Mouse (Mus musculus) liver, embryonic 14.5 days (tissue): ENCODE data around the gene Ccdc87. TPM values are rescaled to one million over a fixed set of nuclear protein-coding genes. Genes with fewer than 3 reads are reported as not detected.
"Not testable (repeated sequence)": the region's sequence is repeated elsewhere in the genome, so short reads cannot be mapped to it uniquely, and the experiment has no call there.

Experiments
- ATAC-seq: fragments of 200-750 bp; cut with Nextera tagmentation; 2 replicates; pipeline ENCODE4 v1.8.0; 2017; ENCODE audit warnings: moderate number of reproducible peaks, mild to moderate bottlenecking, moderate library complexity; ENCODE audit not compliant: insufficient read depth
- DNase-seq, 3 experiments: peaks; one replicate each; pipeline ENCODE4 v3.0.0-alpha.2; 2012 to 2013; ENCODE audit warnings: low read depth in 3 of 3, low spot score in 3 of 3
- H3K27ac ChIP-seq: fragments of 300-500 bp; sonication (generic); 2 replicates; pipeline ENCODE4 v1.5.1; 2014; ENCODE audit warnings: moderate library complexity, mild to moderate bottlenecking, control low read depth, inconsistent platforms
- H3K27me3 ChIP-seq: fragments of 300-500 bp; sonication (generic); 2 replicates; pipeline ENCODE4 v1.6.1; 2014; ENCODE audit warnings: mild to moderate bottlenecking, low read length, moderate library complexity; ENCODE audit not compliant: control insufficient read depth, insufficient read depth
- H3K36me3 ChIP-seq: fragments of 300-500 bp; sonication (generic); replicated peaks from 2 replicates; pipeline ENCODE4 v1.6.1; 2014; ENCODE audit warnings: low read depth; ENCODE audit not compliant: control insufficient read depth, insufficient read depth
- H3K4me1 ChIP-seq, 2 experiments: fragments of 200-500 bp in 1 of 2; fragments of 300-500 bp in 1 of 2; sonication (generic) in 1 of 2; replicated peaks; 2 replicates each; pipeline ENCODE4 v1.6.1; 2012 to 2014; ENCODE audit warnings: antibody characterized with exemption in 1 of 2, inconsistent platforms in 1 of 2, low read length in 1 of 2; ENCODE audit not compliant: control insufficient read depth in 2 of 2, insufficient read depth in 2 of 2
- H3K4me2 ChIP-seq: fragments of 300-500 bp; sonication (generic); 2 replicates; pipeline ENCODE4 v1.6.1; 2014; ENCODE audit warnings: low read depth, mild to moderate bottlenecking, control low read depth, moderate library complexity
- H3K4me3 ChIP-seq, 2 experiments: fragments of 200-500 bp in 1 of 2; fragments of 300-500 bp in 1 of 2; sonication (generic) in 1 of 2; 2 replicates each; pipeline ENCODE4 v1.5.1; 2012 to 2014; ENCODE audit warnings: low read depth in 2 of 2, low read length in 2 of 2, mild to moderate bottlenecking in 2 of 2, control low read depth in 1 of 2, inconsistent platforms in 1 of 2, moderate library complexity in 1 of 2; ENCODE audit not compliant: insufficient read depth in 1 of 2
- H3K9ac ChIP-seq: fragments of 300-500 bp; sonication (generic); replicated peaks from 2 replicates; pipeline ENCODE4 v1.6.1; 2014; ENCODE audit warnings: mild to moderate bottlenecking, control low read depth, moderate library complexity
- H3K9me3 ChIP-seq: fragments of 300-500 bp; sonication (generic); 2 replicates; pipeline ENCODE4 v1.6.1; 2016; ENCODE audit warnings: low read length, mixed read lengths; ENCODE audit not compliant: control insufficient read depth
- CTCF ChIP-seq: IDR thresholded peaks from 2 replicates; pipeline ENCODE4 v1.5.1; 2016; ENCODE audit warnings: antibody characterized with exemption, low read depth, control low read depth
- EP300 ChIP-seq: IDR thresholded peaks from 2 replicates; pipeline ENCODE4 v1.6.1; 2016; ENCODE audit warnings: antibody characterized with exemption, low read depth
- WGBS: fragments of 180-500 bp; shearing (Covaris S2); extraction: QIAGEN DNeasy Blood & Tissue Kit; methylation state at CpG from one replicate; pipeline ENCODE4 v1.1.7; 2014; ENCODE audit not compliant: insufficient replicate concordance; 5-methylcytosine and 5-hydroxymethylcytosine counted together
- polyA plus RNA-seq, 2 experiments: library from polyadenylated mRNA; depleted of rRNA in 1 of 2; stranded (reverse) in 1 of 2; unstranded in 1 of 2; fragments of >200 nt; fragmentation: Nextera tagmentation in 1 of 2; extraction: Ambion mirVana in 1 of 2; gene quantifications; 2 replicates each; pipeline versions ENCODE4 v1.2.1 to v1.2.3; 2012 to 2014

Gene Ccdc87
- polyA plus RNA-seq, 2 experiments: 0.01 TPM; not detected in 1

DNA sequence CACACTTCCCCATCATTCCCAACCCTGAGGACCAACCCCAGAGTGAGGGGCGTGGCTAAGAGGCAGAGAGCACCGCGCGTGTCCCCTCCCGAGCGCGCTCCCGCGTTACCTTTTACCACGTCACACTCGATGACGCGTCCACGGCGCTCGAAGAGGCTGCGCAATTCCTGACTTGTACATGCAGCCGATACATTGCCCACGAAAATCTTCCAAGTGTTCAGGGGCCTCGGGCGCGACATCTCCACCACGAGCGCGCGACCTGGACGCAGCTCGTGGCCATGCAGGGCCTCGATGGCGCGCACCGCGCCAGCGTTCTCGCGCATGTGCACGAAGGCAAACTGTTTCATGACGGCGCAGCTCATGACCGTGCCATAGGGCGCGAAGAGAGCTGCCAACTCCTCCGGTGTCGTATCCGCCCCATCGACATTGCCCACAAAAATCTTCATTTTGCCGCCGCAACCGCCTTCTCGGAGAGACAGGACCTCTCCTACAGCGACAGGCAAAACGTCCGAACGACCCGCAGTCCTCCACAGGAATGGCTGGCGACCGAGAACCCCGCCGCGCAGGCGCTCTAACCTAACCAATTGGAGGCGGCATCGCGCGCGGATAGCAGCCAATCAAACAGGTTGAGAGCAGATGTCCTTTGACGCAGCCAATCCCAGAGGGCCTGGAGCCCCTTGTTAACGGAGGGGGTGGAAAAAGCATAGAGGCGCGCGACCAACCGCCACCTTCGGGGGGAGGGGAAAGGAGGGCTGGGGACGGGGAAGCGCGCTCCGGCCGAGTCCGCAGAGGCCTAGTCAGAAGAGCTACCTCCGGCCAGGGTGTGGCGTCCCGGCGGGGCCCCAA lies 27.9 kb upstream of the Ccdc87 start, which contains the start of the genes Gm21992 and Rbm14:
TSS of gene Gm21992 (minus strand) at position 550 of the 846 bp plus-strand sequence.
TSS of gene Rbm14 (minus strand) at position 572 of the 846 bp plus-strand sequence.
- peaks cover 6% of the 10 kb centered on the region; the same call in 1 of the 2 replicates for H3K36me3 ChIP-seq
- peaks cover 14 to 20% of the 10 kb centered on the region in 2 experiments for H3K4me1 ChIP-seq
- peak within 1 kb of the TSS; percentile 74 to 83 for H3K4me3 ChIP-seq
- H3K4me2 ChIP-seq: peak within 1 kb of the TSS; percentile 99
- peak within 1 kb of the TSS; percentile 87 for H3K9ac ChIP-seq
- DNase-seq: peak; percentile 98 to 99 (median 99)
- peak; percentile 97 for ATAC-seq
- peak within 1 kb of the TSS; percentile 92 for H3K27ac ChIP-seq
- under 1% methylated on average over 83 of the region's 83 CpGs for WGBS
- no peaks in the 10 kb centered on the region for H3K27me3 ChIP-seq
- H3K9me3 ChIP-seq: no peaks in the 10 kb centered on the region
- TF ChIP-seq EP300: peak; percentile 39; the same call in 1 of the 2 replicates
- peak; percentile 26 for TF ChIP-seq CTCF

DNA sequence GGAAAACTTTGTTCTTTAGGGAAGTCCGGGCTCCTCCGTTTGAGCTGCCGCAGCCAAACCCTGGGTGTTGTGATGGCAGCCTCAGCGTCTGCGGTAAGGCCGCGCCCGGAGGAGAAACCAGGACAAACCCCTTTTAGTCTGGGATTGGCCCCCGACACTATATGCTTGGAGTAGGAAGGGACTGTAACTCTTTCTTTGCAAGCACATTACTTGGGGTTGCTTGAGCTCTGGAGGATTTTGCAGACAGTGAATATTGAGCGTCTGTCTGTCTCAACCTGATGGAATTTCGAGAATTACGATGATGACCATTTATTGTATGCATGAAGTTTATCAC lies 27.3 kb upstream of the Ccdc87 start:
- no peaks in the 10 kb centered on the region for H3K9me3 ChIP-seq
- no peaks in the 10 kb centered on the region for H3K27me3 ChIP-seq
- no peak for TF ChIP-seq EP300
- no peak for TF ChIP-seq CTCF
- H3K36me3 ChIP-seq: peaks cover 6% of the 10 kb centered on the region; the same call in 1 of the 2 replicates
- H3K27ac ChIP-seq: peak overlapping the region; percentile 87
- WGBS: 3% methylated on average over 12 of the region's 12 CpGs
- no peak for DNase-seq
- H3K4me3 ChIP-seq: peak overlapping the region; percentile 74 to 83
- H3K4me1 ChIP-seq: peaks cover 14 to 20% of the 10 kb centered on the region in 2 experiments
- peak; percentile 27; the same call in 1 of the 2 replicates for ATAC-seq
- H3K4me2 ChIP-seq: peak overlapping the region; percentile 81
- peak overlapping the region; percentile 84 for H3K9ac ChIP-seq

DNA sequence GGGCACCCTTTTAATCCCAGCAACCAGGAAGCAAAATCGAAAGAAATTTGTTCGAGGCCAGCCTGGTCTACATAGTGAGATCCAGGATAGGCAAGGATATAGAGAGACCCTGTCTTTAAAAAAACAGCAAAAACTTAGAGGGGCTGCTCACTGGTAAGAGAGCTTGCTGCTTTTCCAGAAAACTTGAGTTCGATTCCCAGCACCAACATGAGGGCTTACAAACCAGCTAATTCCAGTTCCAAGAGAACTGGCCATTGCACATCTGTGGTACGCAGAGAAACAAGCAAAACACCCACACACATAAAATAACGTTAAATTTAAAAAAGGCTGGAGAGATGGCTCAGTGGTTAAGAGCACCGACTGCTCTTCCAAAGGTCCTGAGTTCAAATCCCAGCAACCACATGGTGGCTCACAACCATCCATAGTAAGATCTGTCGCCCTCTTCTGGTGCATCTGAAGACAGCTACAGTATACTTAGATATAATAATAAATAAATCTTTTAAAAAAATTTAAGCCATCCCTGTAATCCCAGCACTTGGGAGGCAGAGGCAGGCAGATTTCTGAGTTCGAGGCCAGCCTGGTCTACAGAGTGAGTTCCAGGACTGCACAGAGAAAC lies 26.7 kb upstream of the Ccdc87 start:
- DNase-seq: not testable (repeated sequence)
- peak overlapping the region; percentile 84 for H3K9ac ChIP-seq
- TF ChIP-seq CTCF: peak; percentile 44

DNA sequence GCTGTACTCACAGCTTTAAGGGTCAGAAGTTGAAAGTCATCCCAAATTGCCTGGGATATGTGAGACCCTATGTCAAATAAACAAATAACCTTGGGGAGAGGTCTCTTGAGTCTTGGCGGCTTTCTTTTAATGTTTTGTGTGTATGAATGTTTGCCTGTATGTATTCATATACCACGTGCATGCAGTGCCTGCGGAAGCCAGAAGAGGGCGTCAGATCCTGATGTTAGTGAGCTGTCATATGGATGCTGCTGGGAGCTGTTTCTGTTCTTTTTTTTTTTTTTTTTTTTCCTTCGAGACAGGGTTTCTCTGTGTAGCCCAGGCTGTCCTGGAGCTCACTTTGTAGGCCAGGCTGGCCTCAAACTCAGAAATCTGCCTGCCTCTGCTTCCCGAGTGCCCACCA lies 26.2 kb upstream of the Ccdc87 start:
- DNase-seq (no peak), ATAC-seq (no peak)
- peaks cover 14 to 18% of the 10 kb centered on the region in 2 experiments for H3K4me1 ChIP-seq
- peak; percentile 65 for TF ChIP-seq CTCF
- no peak for TF ChIP-seq EP300
- no peak overlapping the region for H3K4me2 ChIP-seq
- no peaks in the 10 kb centered on the region for H3K9me3 ChIP-seq
- H3K36me3 ChIP-seq: peaks cover under 1% of the 10 kb centered on the region; the same call in 1 of the 2 replicates
- H3K27ac ChIP-seq: no peak overlapping the region
- H3K9ac ChIP-seq: no peak overlapping the region
- WGBS: 74% methylated on average over 6 of the region's 6 CpGs
- H3K27me3 ChIP-seq: no peaks in the 10 kb centered on the region
- no peak overlapping the region for H3K4me3 ChIP-seq

More for the DNA sequence above, 26.7 kb upstream of the Ccdc87 start:
- not testable (repeated sequence) for H3K27me3 ChIP-seq, H3K9me3 ChIP-seq, H3K36me3 ChIP-seq, ATAC-seq
- H3K4me1 ChIP-seq: peaks cover 14 to 20% of the 10 kb centered on the region in 2 experiments
- WGBS: 62% methylated on average over 8 of the region's 8 CpGs
- peak overlapping the region; percentile 87 for H3K27ac ChIP-seq
- H3K4me3 ChIP-seq: peak overlapping the region; percentile 74 to 83
- H3K4me2 ChIP-seq: peak overlapping the region; percentile 81
